Mouse (Mus musculus) liver, adult 2 months (tissue): ENCODE data around the gene Add2. TPM values are rescaled to one million over a fixed set of nuclear protein-coding genes. Genes with fewer than 3 reads are reported as not detected.
A peak's percentile ranks its signal among the peaks of the same experiment; 100 is the strongest.

Experiments
- DNase-seq: peaks from one replicate; pipeline ENCODE4 v3.0.0-alpha.2; 2011; ENCODE audit warnings: low read depth, low spot score; ENCODE audit errors: extremely low read depth
- H3K27ac ChIP-seq: fragments of 200-500 bp; replicated peaks from 2 replicates; pipeline ENCODE4 v1.5.1; 2012; ENCODE audit warnings: low read depth, mild to moderate bottlenecking, control low read depth, inconsistent platforms, low read length; ENCODE audit not compliant: insufficient read depth
- H3K27me3 ChIP-seq: fragments of 200-500 bp; 2 replicates; pipeline ENCODE4 v1.6.1; 2012; ENCODE audit warnings: mild to moderate bottlenecking, moderate library complexity, low read length, inconsistent platforms; ENCODE audit not compliant: control insufficient read depth, insufficient read depth
- H3K36me3 ChIP-seq: fragments of 200-500 bp; 2 replicates; pipeline ENCODE4 v1.6.1; 2012; ENCODE audit warnings: low read length, inconsistent platforms; ENCODE audit not compliant: control insufficient read depth, insufficient read depth
- H3K4me1 ChIP-seq: fragments of 200-500 bp; 2 replicates; pipeline ENCODE4 v1.6.1; 2011; ENCODE audit warnings: low read length; ENCODE audit not compliant: control insufficient read depth, insufficient read depth
- H3K4me3 ChIP-seq: fragments of 200-500 bp; 2 replicates; pipeline ENCODE4 v1.5.1; 2011; ENCODE audit warnings: low read depth, mild to moderate bottlenecking, control low read depth, low read length, moderate library complexity; ENCODE audit not compliant: insufficient read depth
- H3K79me2 ChIP-seq: fragments of 200-500 bp; 2 replicates; pipeline ENCODE4 v1.6.1; 2012; ENCODE audit warnings: inconsistent platforms, mild to moderate bottlenecking, low read length, moderate library complexity; ENCODE audit not compliant: control insufficient read depth, insufficient read depth
- H3K9ac ChIP-seq: fragments of 200-500 bp; 2 replicates; pipeline ENCODE4 v1.6.1; 2012; ENCODE audit warnings: low read depth, mild to moderate bottlenecking, control low read depth, inconsistent platforms, low read length
- CTCF ChIP-seq: fragments of 200-500 bp; IDR thresholded peaks from 2 replicates; pipeline ENCODE4 v1.5.1; 2011; ENCODE audit warnings: low read depth, low read length, control low read depth
- POLR2A ChIP-seq: fragments of 200-500 bp; IDR thresholded peaks from 2 replicates; pipeline ENCODE4 v1.6.1; 2011; ENCODE audit warnings: low read length, control low read depth; ENCODE audit not compliant: insufficient read depth; ENCODE audit errors: extremely low read depth
- WGBS: fragments of 180-500 bp; shearing (Covaris S2); methylation state at CpG from one replicate; pipeline ENCODE4 v1.1.7; 2018; 5-methylcytosine and 5-hydroxymethylcytosine counted together
- polyA plus RNA-seq: library from polyadenylated mRNA; depleted of rRNA; stranded (reverse); fragments of >200 nt; gene quantifications from 2 replicates; pipeline ENCODE4 v1.2.3, GENCODE M21; 2012
- total RNA-seq: library from RNA; depleted of rRNA; stranded (reverse); fragments of >200 nt; gene quantifications from 2 replicates; pipeline ENCODE4 v1.2.3, GENCODE M21; 2014

Add2 gene
- total and polyA plus RNA-seq, 2 experiments = under 0.01 TPM; not detected in 1

GRCm38 (mm10) chr6:86115843-86116242 lies 87.4 kb downstream of the Add2 start:
- H3K4me1 ChIP-seq = no peaks in the 10 kb centered on the region
- H3K9ac ChIP-seq = no peak overlapping the region
- no peak for DNase-seq
- no peaks in the 10 kb centered on the region for H3K27me3 ChIP-seq
- WGBS = 38% methylated on average over 3 of the region's 3 CpGs
- H3K79me2 ChIP-seq = no peaks in the 10 kb centered on the region
- TF ChIP-seq POLR2A (no peak), CTCF (no peak)
- H3K4me3 ChIP-seq = no peak overlapping the region
- H3K36me3 ChIP-seq = no peaks in the 10 kb centered on the region
- no peak overlapping the region for H3K27ac ChIP-seq

GRCm38 (mm10) chr6:86123057-86123456 lies 94.6 kb downstream of the Add2 start:
- WGBS = 90% methylated on average over 4 of the region's 4 CpGs

GRCm38 (mm10) chr6:86125761-86126160 lies 97.3 kb downstream of the Add2 start:
- no peak for TF ChIP-seq POLR2A
- no peak for TF ChIP-seq CTCF
- Histone ChIP-seq H3K27ac (no peak overlapping the region), H3K4me1 (peaks cover 10% of the 10 kb centered on the region; the same call in 1 of the 2 replicates), H3K4me3 (no peak overlapping the region), H3K9ac (no peak overlapping the region), H3K27me3 (no peaks in the 10 kb centered on the region), H3K36me3 (no peaks in the 10 kb centered on the region), H3K79me2 (no peaks in the 10 kb centered on the region)
- DNase-seq = no peak
- whole genome bisulfite sequencing = 66% methylated on average over 4 of the region's 4 CpGs

More at GRCm38 (mm10) chr6:86123057-86123456, 94.6 kb downstream of the Add2 start:
- H3K27me3 ChIP-seq = no peaks in the 10 kb centered on the region
- H3K4me1 ChIP-seq = peaks cover 8% of the 10 kb centered on the region; the same call in 1 of the 2 replicates
- no peaks in the 10 kb centered on the region for H3K36me3 ChIP-seq
- no peak for DNase-seq
- H3K79me2 ChIP-seq = no peaks in the 10 kb centered on the region
- TF ChIP-seq POLR2A (no peak), CTCF (no peak)
- no peak overlapping the region for H3K9ac ChIP-seq
- H3K27ac ChIP-seq = no peak overlapping the region
- no peak overlapping the region for H3K4me3 ChIP-seq

GRCm38 (mm10) chr6:86126953-86127581 lies 98.6 kb downstream of the Add2 start:
- Histone ChIP-seq H3K4me3 (no peak overlapping the region), H3K79me2 (no peaks in the 10 kb centered on the region), H3K27ac (no peak overlapping the region), H3K9ac (no peak overlapping the region), H3K27me3 (no peaks in the 10 kb centered on the region), H3K36me3 (no peaks in the 10 kb centered on the region), H3K4me1 (peaks cover 10% of the 10 kb centered on the region; the same call in 1 of the 2 replicates)
- TF ChIP-seq CTCF (peak; percentile 59; the same call in 1 of the 2 replicates), POLR2A (no peak)
- DNase-seq = peak; percentile 46
- 46% methylated on average over 2 of the region's 2 CpGs for WGBS

GRCm38 (mm10) chr6:86128504-86128903 lies 100.0 kb downstream of the Add2 start:
- H3K27ac ChIP-seq = no peak overlapping the region
- H3K27me3 ChIP-seq = no peaks in the 10 kb centered on the region
- WGBS = 58% methylated on average over 4 of the region's 4 CpGs
- DNase-seq = peak; percentile 30
- TF ChIP-seq CTCF (peak; percentile 71), POLR2A (no peak)
- H3K36me3 ChIP-seq = no peaks in the 10 kb centered on the region
- no peaks in the 10 kb centered on the region for H3K79me2 ChIP-seq
- no peak overlapping the region for H3K4me3 ChIP-seq
- no peak overlapping the region for H3K9ac ChIP-seq
- H3K4me1 ChIP-seq = peaks cover 10% of the 10 kb centered on the region

GRCm38 (mm10) chr6:86129872-86130498 lies 101.5 kb downstream of the Add2 start:
- Histone ChIP-seq H3K4me1 (peaks cover 10% of the 10 kb centered on the region), H3K9ac (no peak overlapping the region)
- 64% methylated on average over 9 of the region's 9 CpGs for WGBS

More at GRCm38 (mm10) chr6:86129872-86130498, 101.5 kb downstream of the Add2 start:
- no peak overlapping the region for H3K4me3 ChIP-seq
- H3K36me3 ChIP-seq = no peaks in the 10 kb centered on the region
- H3K27me3 ChIP-seq = no peaks in the 10 kb centered on the region
- H3K27ac ChIP-seq = no peak overlapping the region
- H3K79me2 ChIP-seq = no peaks in the 10 kb centered on the region
- peak; percentile 78 for DNase-seq
- TF ChIP-seq CTCF (no peak), POLR2A (no peak)
